Mouse (Mus musculus): ENCODE results near the gene Gbp2b.
A peak's percentile ranks its signal among the peaks of the same experiment; 100 is the strongest.
"Not testable (repeated sequence)": the region's sequence is repeated elsewhere in the genome, so short reads cannot be mapped to it uniquely, and the experiment has no call there.

The Gbp2b gene

DNA sequence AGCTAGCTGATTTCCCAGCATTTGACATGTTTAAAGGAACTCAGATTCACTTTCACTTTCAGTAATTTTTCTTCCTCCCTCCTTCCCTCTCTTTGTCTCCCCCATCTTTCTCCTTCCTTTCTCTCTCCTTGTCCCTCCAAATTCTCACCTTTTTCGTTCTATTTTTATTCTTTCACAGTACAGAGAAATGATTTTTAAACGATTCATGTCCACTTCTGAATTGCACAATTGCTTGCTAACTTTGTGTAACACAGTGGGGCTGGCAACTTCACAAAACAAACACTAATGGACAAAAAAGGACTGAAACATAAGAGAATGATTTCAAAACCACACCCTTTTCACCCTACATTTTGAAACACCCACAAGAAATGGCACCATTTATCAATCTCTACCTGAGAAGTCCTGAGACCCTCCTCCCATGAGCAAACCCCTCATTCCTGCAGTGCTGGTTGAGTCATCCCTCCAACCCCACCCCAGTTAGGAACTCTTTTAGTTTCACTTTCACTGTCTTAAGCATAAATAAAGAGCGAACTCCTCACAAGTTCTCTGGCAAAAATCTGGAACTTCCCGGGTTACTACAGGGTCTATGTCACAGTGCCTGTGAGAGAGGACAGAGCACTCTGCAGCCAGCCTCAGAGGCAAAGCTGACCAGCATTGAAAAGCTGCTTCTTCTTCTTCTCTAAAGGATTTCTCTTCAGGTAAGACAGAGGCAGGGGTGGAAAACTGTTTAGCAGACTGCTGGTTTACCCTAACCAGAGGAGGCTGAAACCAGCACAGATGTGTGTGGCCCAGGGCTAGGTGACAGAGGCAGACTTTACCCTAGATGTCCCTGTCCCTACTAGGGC lies 25.7 kb downstream of the Gbp2b start, which contains the start of gene Gbp2:
Gene Gbp2, plus strand, starts transcription at position 492 of the 845 bp plus-strand sequence.
- DNase-seq (ENCODE audit: low spot score in 2 of 2): peak; percentile 7 to 24

DNA sequence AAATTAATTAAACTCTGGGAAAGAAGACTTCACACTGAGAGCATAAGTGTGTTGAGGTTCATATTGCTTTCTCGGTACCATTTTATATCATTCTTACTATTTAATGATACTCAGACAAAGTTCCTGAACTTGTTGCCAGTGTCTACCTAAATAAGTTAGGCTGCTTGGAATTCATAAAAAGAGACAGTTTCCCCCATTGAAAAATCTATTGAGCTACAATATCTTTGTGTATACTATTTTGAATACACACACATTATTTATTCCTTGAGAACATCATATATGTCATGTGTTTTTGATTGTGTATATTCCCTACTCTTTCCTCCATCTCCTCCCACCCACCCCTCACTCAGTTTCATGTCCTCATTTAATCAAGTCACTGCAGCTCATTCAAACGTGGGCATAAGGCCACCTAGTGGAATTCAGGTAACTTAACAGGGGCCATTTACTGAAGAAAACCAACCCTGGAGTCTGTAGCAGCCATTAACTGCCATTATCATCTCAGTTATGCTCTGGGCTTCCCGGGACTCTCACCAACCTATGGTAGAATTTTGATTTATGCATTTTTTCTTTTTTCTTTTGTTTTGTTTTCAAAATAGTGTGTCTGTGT lies 26.4 kb downstream of the Gbp2b start:
- DNase-seq (ENCODE audit: low spot score in 2 of 2): peak in 1 of 2 experiments; percentile 13

DNA sequence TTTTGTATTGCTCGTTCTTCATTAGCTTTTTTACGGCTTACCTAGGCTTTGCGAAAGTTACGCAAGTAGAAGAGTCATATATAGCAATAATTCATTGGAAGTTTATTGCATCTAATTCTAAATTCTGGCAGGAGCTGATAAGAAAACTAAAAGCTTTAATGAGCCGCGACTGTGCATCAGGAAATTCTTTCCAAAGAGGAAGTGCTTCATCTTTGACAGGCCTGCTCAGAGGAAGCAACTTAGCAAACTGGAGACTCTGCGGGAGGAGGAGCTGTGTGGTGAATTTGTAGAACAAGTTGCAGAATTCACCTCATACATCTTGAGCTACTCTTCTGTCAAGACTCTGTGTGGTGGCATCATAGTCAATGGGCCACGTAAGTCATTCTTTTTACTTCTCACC lies 35.7 kb downstream of the Gbp2b start:
- DNase-seq (ENCODE audit: low spot score in 2 of 2): no peak

DNA sequence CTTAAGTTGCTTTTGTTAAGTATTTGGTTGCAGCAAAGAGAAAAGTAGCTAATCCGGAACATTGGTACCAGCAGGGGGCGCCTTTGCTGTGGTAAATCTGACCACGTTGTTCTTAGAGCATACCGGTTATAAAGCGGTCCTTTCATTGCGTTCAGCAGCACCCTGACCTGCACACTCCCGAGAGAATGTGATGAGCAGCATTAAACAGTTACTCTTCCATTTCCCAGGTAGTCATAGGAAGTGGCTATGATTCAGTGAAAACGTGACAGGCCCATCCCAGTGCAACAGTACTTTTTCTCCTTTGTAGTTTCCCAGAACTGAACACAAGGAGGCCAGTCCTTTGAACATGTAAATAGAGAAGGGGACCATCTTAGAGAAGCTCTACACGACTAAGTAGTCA lies 45.6 kb downstream of the Gbp2b start:
- DNase-seq (ENCODE audit: low spot score in 2 of 2): peak in 1 of 2 experiments; percentile 73

DNA sequence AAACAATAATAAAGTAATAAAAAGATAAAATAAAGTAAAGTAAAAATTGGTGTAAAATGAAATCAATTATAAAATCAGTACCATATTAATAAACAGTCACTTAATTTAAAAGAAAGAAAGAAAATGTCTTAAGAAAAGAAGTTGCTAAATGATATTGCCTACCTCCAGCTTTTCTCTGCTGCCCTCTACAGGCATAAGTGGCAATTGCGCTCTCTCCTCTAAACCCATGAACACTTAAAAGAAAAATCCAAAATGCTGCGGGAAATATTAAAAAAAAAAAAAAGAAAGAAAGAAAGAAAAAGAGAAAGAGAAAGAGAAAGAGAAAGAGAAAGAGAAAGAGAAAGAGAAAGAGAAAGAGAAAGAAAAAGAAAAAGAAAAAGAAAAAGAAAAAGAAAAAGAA lies 51.3 kb downstream of the Gbp2b start:
- DNase-seq (ENCODE audit: low spot score in 2 of 2): peak; percentile 17 to 71

DNA sequence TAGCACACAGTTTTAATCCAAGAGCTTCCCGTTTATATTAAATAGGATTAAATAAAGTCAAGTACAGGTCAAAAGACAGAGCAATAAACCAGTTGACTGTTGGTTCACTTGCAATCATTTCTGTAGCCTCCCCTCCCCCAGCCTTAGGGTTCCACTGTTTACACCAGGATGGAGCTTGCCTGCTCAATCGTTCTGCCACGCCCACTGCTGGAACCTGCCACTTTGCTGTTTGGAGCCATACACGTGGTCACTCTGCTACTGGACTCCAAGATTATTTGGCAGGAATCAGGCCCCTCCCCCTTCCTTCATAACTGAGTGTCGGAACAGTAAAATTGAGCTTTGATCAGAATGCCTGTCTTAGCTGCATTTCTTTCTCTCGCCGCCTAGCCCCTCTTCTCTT lies 53.2 kb downstream of the Gbp2b start:
- DNase-seq (ENCODE audit: low spot score in 2 of 2): not testable (repeated sequence)

DNA sequence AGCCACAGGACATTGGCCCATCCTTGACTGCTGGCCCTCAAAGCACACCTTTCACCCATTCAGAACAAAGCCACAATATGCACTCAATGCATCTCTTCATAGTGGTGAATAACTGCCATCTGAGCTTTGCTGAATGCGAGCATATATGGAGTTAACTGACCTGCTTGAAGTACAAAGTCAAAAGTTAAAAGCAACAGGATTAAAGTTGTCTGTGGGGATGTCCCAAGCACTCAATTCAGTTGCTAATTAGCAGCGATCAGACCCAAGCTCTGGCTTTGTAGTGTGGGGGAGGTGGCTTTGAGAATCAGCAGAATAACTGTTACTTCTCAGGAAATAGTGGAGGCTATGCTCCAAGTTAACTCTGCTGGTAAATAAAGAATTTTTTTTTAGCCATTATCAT lies 55.6 kb downstream of the Gbp2b start:
- no peak for DNase-seq (ENCODE audit: low spot score in 2 of 2)

DNA sequence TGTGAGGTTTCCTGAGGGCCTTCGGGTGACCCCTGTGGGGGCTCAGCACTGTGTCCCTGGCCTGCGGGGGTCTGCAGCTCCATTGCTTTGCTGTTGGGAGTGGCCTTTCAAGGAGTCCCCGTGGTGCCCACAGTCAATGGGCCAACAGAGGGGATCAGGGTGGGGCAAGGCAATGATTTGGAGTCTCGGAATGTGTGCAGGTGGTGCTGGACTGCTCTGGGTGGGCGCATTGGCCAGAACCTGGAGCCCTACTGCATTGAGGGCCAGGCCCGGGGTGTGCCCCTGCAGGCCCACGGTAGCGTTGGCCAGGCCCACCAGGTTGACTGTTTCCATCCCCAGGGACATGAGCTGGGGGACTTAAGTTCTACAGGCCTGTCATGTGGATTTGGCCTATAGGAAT lies 70.1 kb downstream of the Gbp2b start:
- DNase-seq (ENCODE audit: low spot score in 2 of 2): no peak
